Mouse (Mus musculus): ENCODE results near the gene Il10ra. TPM values are rescaled to one million over a fixed set of nuclear protein-coding genes. Genes with fewer than 3 reads are reported as not detected.

Il10ra gene
- polyA plus RNA-seq, 1 experiment = not detected

DNA sequence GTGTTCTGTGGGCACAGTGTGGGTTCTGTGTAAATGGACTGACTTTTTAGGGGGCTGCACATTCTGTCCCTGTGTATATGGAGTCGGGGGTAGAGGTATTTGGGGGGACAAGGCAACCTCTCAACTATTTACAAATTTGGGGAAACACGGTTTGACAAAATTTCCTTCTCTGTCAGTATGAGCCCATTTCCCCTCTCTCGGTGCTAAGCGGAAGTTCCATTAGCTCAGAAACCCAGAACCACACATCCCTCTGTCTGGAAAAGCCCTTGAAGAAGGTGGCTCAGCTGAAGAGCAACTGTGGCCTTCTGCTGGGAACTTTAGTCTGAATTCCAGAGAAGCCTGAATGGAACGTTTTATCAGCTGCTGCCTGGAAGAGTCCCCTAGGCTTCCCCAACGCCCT, 16.6 kb downstream of the Il10ra start:
- Histone ChIP-seq H3K4me3 (ENCODE audit: insufficient read depth, low read depth, low read length) (no peak overlapping the region), H3K4me1 (ENCODE audit: control insufficient read depth, insufficient read depth, low read length) (no peaks in the 10 kb centered on the region), H3K27ac (ENCODE audit: insufficient read depth, low read depth, low read length) (no peak overlapping the region)
- 86% methylated on average over 6 of the region's 6 CpGs for WGBS
- TF ChIP-seq CTCF (IDR thresholded peaks at IDR 0.05; ENCODE audit: insufficient read depth, low read depth, low read length) (no peak), POLR2A (IDR thresholded peaks at IDR 0.05; ENCODE audit: insufficient read depth, low read depth, low read length) (no peak)

DNA sequence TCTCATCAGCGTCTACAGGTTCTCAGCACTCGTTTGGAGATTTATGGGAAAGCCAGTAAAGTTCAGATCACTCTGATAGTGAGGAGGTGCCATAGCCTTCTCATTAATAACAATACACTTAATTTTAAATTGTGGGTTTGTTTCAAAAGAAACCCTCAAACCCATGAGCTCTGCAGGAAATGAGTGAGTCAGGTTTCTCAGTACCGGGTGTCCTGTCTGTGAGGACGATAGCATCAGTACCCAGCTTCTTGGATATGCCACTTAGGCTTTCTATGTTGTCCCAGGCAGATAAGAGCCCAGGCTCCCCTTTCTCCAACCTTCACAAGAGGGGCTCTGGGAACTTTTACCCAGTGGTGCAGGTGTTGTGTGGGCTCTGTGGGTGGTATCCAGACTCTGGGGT, 17.0 kb downstream of the Il10ra start:
- 72% methylated on average over 4 of the region's 4 CpGs for WGBS
- Histone ChIP-seq H3K4me1 (ENCODE audit: control insufficient read depth, insufficient read depth, low read length) (no peaks in the 10 kb centered on the region), H3K4me3 (ENCODE audit: insufficient read depth, low read depth, low read length) (no peak overlapping the region), H3K27ac (ENCODE audit: insufficient read depth, low read depth, low read length) (no peak overlapping the region)
- TF ChIP-seq POLR2A (IDR thresholded peaks at IDR 0.05; ENCODE audit: insufficient read depth, low read depth, low read length) (no peak), CTCF (IDR thresholded peaks at IDR 0.05; ENCODE audit: insufficient read depth, low read depth, low read length) (no peak)

DNA sequence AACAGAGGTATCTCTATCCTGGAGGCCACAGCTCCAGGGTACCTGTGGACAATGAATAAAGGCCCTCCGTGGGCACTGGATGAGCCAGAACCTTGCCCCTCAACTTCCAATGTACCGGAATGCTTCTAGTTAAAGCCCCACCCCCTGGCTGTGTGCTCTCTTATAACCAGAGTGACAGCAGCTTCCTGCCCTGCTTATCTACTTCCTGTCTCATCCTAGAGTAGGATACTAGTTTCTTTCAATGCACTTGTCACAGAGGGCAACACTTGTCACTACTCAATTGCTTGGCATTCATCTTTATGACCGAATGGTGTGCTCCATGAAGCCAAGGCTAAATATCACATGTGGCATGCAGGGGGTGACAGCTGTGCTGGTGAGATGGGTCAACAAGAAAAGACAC, 17.7 kb downstream of the Il10ra start:
- TF ChIP-seq CTCF (IDR thresholded peaks at IDR 0.05; ENCODE audit: insufficient read depth, low read depth, low read length) (no peak), POLR2A (IDR thresholded peaks at IDR 0.05; ENCODE audit: insufficient read depth, low read depth, low read length) (no peak)

DNA sequence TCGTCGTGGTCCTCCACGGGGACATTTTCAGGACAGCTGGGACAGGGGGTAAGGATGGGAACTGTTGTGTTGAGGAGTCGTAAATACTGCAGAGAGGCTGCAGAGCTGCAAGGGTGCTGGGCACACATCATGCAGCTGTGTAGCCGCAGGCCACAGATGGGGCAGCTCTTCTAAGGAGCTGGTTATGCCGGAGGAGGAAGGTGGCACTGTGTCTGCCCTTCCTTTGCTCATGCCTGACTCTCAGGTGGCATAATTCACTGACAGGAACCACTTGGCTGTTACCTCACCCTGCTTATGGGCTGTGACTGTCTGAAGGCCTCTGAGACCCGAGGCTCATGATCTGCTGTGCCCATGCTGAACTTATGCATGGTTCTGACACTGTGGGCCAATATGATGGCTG, 18.6 kb downstream of the Il10ra start:
- TF ChIP-seq POLR2A (IDR thresholded peaks at IDR 0.05; ENCODE audit: insufficient read depth, low read depth, low read length) (no peak), CTCF (IDR thresholded peaks at IDR 0.05; ENCODE audit: insufficient read depth, low read depth, low read length) (no peak)
- Histone ChIP-seq H3K27ac (ENCODE audit: insufficient read depth, low read depth, low read length) (no peak overlapping the region), H3K4me3 (ENCODE audit: insufficient read depth, low read depth, low read length) (no peak overlapping the region), H3K4me1 (ENCODE audit: control insufficient read depth, insufficient read depth, low read length) (no peaks in the 10 kb centered on the region)
- 92% methylated on average over 7 of the region's 7 CpGs for WGBS

More for the DNA sequence above, 17.7 kb downstream of the Il10ra start:
- Histone ChIP-seq H3K4me1 (ENCODE audit: control insufficient read depth, insufficient read depth, low read length) (no peaks in the 10 kb centered on the region), H3K27ac (ENCODE audit: insufficient read depth, low read depth, low read length) (no peak overlapping the region), H3K4me3 (ENCODE audit: insufficient read depth, low read depth, low read length) (no peak overlapping the region)
- WGBS = 84% methylated on average over 3 of the region's 3 CpGs

DNA sequence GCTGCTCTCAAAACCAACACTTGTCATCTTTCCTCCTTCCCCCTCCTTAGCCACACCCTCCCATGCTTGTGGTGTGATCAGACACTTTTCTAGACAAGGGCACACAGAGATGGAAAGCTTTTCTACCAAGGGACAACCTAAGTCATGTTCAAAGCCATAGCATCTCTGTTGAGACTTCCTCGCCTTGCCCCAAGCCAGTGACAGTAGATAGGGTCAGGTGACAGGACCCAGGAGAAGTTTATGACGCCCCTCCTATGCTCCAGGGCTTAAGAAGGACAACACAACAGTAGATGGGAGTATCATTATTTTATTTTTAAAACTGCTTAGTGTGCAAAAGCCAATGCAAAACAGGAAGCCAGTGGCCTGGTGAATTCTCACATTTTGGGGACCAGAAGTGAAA, 21.4 kb downstream of the Il10ra start:
- Histone ChIP-seq H3K4me3 (ENCODE audit: insufficient read depth, low read depth, low read length) (no peak overlapping the region), H3K27ac (ENCODE audit: insufficient read depth, low read depth, low read length) (no peak overlapping the region), H3K4me1 (ENCODE audit: control insufficient read depth, insufficient read depth, low read length) (no peaks in the 10 kb centered on the region)
- TF ChIP-seq POLR2A (IDR thresholded peaks at IDR 0.05; ENCODE audit: insufficient read depth, low read depth, low read length) = no peak
- TF ChIP-seq CTCF (IDR thresholded peaks at IDR 0.05; ENCODE audit: insufficient read depth, low read depth, low read length) = no peak
- 83% methylated on average over 2 of the region's 2 CpGs for WGBS

DNA sequence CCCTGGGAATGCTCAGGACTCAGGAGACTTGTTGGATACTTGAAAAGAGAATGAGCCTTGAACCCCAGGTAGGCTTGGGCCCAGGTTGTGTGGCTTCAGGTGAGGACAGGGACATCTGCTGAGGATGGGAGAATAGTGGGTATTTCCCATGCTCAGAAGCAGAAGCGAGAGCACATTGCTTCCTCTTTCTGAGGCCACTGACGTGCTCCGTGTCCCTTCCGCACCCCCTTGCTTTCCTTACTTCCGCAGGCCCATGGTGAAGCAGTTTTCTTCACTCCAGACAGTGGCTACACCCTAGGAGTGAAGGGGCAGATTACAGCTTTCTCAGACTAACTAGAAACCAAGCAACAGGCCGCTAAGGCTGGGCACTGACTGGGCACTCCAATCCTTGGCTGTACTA, 22.9 kb downstream of the Il10ra start:
- Histone ChIP-seq H3K27ac (ENCODE audit: insufficient read depth, low read depth, low read length) (no peak overlapping the region), H3K4me1 (ENCODE audit: control insufficient read depth, insufficient read depth, low read length) (no peaks in the 10 kb centered on the region), H3K4me3 (ENCODE audit: insufficient read depth, low read depth, low read length) (no peak overlapping the region)
- TF ChIP-seq CTCF (IDR thresholded peaks at IDR 0.05; ENCODE audit: insufficient read depth, low read depth, low read length) = no peak
- no peak for TF ChIP-seq POLR2A (IDR thresholded peaks at IDR 0.05; ENCODE audit: insufficient read depth, low read depth, low read length)
- WGBS = 93% methylated on average over 6 of the region's 6 CpGs

DNA sequence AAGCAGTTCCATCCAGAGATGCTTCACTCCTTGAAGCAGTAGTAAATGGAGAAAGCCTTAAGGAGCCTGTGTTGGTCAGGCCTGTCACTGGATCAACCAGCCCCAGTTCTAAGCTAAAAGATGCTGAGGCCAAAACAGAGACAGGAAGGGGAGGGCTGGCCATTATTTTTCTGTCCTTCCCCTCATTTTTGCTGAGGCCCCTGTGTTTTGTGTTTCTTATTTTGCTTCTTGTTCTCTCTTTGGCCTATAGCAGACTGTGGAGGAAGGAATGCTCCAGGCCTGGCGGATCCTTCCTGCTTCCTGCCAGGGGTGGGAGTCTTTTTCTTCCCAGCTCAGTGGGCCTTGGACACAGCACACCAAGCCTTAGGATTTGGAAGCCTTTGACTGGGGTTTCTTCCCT, 23.5 kb downstream of the Il10ra start:
- WGBS = 82% methylated on average over 1 of the region's 1 CpGs
- TF ChIP-seq CTCF (IDR thresholded peaks at IDR 0.05; ENCODE audit: insufficient read depth, low read depth, low read length) = no peak
- no peak for TF ChIP-seq POLR2A (IDR thresholded peaks at IDR 0.05; ENCODE audit: insufficient read depth, low read depth, low read length)
- H3K4me1 ChIP-seq (ENCODE audit: control insufficient read depth, insufficient read depth, low read length) = no peaks in the 10 kb centered on the region
- no peak overlapping the region for H3K4me3 ChIP-seq (ENCODE audit: insufficient read depth, low read depth, low read length)
- H3K27ac ChIP-seq (ENCODE audit: insufficient read depth, low read depth, low read length) = no peak overlapping the region

DNA sequence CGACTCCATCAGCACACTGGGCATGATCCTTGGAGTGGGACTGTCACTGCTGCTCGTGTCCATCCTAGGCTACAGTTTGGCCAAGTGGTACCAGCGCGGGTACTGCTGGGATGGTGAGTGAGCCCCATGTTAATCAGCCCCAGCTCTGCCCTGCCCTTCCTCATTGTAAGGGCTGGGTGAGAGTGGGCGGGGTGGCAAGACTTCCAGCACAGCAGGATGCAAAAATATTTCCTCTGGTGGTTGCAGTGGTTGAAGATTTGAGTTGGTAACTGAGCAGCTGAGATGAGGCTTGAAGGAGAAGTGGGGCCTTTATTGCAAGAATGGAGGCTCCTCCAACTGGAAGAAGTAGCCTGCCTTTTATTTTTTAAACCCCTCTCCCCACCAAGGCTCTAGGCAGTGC, 27.6 kb downstream of the Il10ra start:
- TF ChIP-seq CTCF (IDR thresholded peaks at IDR 0.05; ENCODE audit: insufficient read depth, low read depth, low read length) (no peak), POLR2A (IDR thresholded peaks at IDR 0.05; ENCODE audit: insufficient read depth, low read depth, low read length) (no peak)
- Histone ChIP-seq H3K4me3 (ENCODE audit: insufficient read depth, low read depth, low read length) (no peak overlapping the region), H3K27ac (ENCODE audit: insufficient read depth, low read depth, low read length) (no peak overlapping the region), H3K4me1 (ENCODE audit: control insufficient read depth, insufficient read depth, low read length) (no peaks in the 10 kb centered on the region)
- 74% methylated on average over 5 of the region's 5 CpGs for WGBS

DNA sequence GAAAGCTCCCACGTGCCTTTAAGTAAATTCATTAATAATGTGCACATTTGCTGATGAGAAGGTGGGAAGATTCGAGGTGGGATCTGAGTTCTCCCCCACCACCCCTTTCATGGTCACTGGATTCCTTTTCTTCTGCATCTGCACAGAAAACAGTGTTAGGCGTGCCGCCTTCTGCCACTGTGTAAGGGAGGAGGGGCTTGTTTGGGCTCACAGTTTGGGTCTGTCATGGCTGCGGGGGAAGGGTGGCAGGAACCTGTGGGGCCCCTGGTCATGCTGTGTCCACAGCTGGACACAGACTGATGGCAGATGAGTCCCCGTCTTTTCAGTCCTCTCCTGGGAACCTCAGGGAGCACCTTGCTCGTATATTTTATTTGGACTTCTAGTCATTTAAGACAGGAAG, 32.2 kb downstream of the Il10ra start:
- WGBS = 53% methylated on average over 7 of the region's 7 CpGs
- no peak overlapping the region for H3K4me3 ChIP-seq (ENCODE audit: insufficient read depth, low read depth, low read length)

DNA sequence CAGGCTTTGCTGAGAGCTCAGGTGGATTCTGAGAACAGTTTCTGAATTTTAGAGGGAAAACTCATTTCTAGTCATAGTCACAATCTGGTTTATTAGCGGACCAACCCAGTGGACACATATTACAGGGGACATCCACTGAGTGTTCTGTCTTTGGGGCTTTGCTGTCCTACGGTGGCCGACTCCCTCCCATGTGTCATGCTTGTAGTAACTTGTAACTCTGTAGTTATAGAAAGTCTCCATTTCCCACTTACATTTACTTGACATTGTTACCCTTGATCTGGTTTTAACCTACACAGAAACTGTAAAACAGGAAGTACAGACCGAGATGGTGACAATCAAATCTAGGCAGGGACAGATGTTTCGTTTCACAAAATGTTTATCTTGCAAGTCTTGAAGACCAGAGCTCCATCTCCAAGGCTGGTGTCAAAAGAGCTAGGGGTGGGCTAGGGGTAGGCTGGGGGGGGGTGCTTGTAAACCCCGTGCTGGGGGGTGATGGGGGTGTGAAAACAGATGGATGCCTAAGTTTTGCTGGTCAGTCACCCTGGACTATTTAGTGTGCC, 33.2 kb downstream of the Il10ra start:
- H3K4me3 ChIP-seq (ENCODE audit: insufficient read depth, low read depth, low read length) = no peak overlapping the region
- H3K4me1 ChIP-seq (ENCODE audit: control insufficient read depth, insufficient read depth, low read length) = no peaks in the 10 kb centered on the region
- H3K27ac ChIP-seq (ENCODE audit: insufficient read depth, low read depth, low read length) = no peak overlapping the region
- no peak for TF ChIP-seq POLR2A (IDR thresholded peaks at IDR 0.05; ENCODE audit: insufficient read depth, low read depth, low read length)
- no peak for TF ChIP-seq CTCF (IDR thresholded peaks at IDR 0.05; ENCODE audit: insufficient read depth, low read depth, low read length)
- WGBS = 85% methylated on average over 6 of the region's 6 CpGs

More for the DNA sequence above, 32.2 kb downstream of the Il10ra start:
- Histone ChIP-seq H3K27ac (ENCODE audit: insufficient read depth, low read depth, low read length) (no peak overlapping the region), H3K4me1 (ENCODE audit: control insufficient read depth, insufficient read depth, low read length) (no peaks in the 10 kb centered on the region)
- TF ChIP-seq POLR2A (IDR thresholded peaks at IDR 0.05; ENCODE audit: insufficient read depth, low read depth, low read length) (no peak), CTCF (IDR thresholded peaks at IDR 0.05; ENCODE audit: insufficient read depth, low read depth, low read length) (no peak)

Data from olfactory bulb, adult 2 months (tissue).